ENCODE assay signal across 8 mouse cellular contexts in the genomic region with DNA sequence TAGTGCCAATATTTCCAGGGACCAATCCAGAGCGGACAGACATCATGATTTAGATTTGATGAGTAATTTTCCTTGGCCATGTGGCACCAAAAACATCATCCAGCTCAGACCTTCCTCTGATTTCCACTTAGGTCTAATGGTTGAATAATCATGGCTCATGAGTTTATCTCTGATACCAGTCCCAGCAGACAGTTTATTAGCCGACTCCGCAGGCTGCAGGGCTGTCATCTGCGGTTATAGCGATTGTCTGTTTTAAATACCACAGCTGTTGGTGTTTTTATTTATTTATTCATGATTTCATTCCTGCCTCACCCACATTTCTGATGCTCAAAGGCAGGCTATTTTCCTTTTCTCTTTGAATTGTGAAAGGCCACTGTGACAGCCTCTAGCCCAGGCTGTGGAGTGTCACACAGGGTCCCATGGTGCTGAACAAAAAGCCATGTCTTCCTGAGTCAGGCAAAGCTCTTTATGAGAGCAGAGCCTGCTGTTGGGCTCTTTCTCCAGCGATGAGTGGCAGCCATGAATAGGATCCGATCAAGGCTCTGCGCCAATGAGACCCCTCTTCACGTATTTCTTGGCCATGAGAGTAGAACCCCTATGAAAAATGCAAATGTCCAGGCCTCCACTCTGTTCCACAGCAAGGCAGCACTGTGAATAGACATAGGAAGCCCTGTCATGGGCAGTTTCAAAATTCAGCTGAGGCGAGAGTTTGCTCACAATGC.
A peak's percentile ranks its signal among the peaks of the same experiment; 100 is the strongest.
DNase-seq lines count a peak whose midpoint lies in the region; ATAC-seq lines count a peak whose summit lies in the region.
"Had no signal": no experiment of that assay in that cellular context is flagged by ENCODE, and none has a peak within 500 bp of the region (broad histone marks: within the 10 kb centered on the region; RNA-seq: fewer than 3 reads in every experiment).

No protein-coding gene starts in this region.

- peaks cover 14% of the 10 kb centered on the region for H3K4me1 ChIP-seq in forebrain, embryonic 13.5 days
- peaks cover 5% of the 10 kb centered on the region; the same call in 1 of the 2 replicates for H3K4me1 ChIP-seq in hindbrain, embryonic 14.5 days (replicated peaks; ENCODE audit: control insufficient read depth, insufficient read depth, low read length)
- peaks cover 4% of the 10 kb centered on the region; the same call in 1 of the 2 replicates for H3K4me1 ChIP-seq in midbrain, embryonic 16.5 days (ENCODE audit: control insufficient read depth, insufficient read depth, low read length)
- H3K4me1 ChIP-seq in intestine, embryonic 16.5 days (ENCODE audit: control insufficient read depth, insufficient read depth, low read length), result no peaks in the 10 kb centered on the region

- intact Hi-C loops in left cerebral cortex, postnatal 14 days (cut with DNase I), result no loop called here
- intact Hi-C loops in left cerebral cortex, postnatal 36 days (cut with DNase I), result no loop called here

- no peak overlapping the region for H3K4me3 ChIP-seq in forebrain, embryonic 13.5 days
- no peak overlapping the region for H3K4me3 ChIP-seq in hindbrain, embryonic 14.5 days (replicated peaks; ENCODE audit: low read length)
- no peak overlapping the region for H3K4me3 ChIP-seq in midbrain, embryonic 16.5 days (ENCODE audit: low read depth, low read length)
- H3K4me3 ChIP-seq in intestine, embryonic 16.5 days (ENCODE audit: low read length), result no peak overlapping the region

- no peaks in the 10 kb centered on the region for H3K27me3 ChIP-seq in forebrain, embryonic 13.5 days
- no peaks in the 10 kb centered on the region for H3K27me3 ChIP-seq in hindbrain, embryonic 14.5 days (ENCODE audit: control insufficient read depth, insufficient read depth, low read length)
- H3K27me3 ChIP-seq in midbrain, embryonic 16.5 days (ENCODE audit: control insufficient read depth, insufficient read depth, low read depth, low read length), result no peaks in the 10 kb centered on the region
- H3K27me3 ChIP-seq in intestine, embryonic 16.5 days (replicated peaks; ENCODE audit: control insufficient read depth, insufficient read depth, low read length), result no peaks in the 10 kb centered on the region

- peak; percentile 23 to 29 for DNase-seq in left cerebral cortex, postnatal 14 days (ENCODE audit: low spot score in 2 of 2)
- DNase-seq in left cerebral cortex, postnatal 36 days (ENCODE audit: low spot score in 2 of 2), result no peak
- DNase-seq in hindbrain, embryonic 14.5 days (ENCODE audit: low spot score), result peak; percentile 41
- DNase-seq in adrenal gland, postnatal 10 days, result no peak
- DNase-seq: thymus, postnatal 25 days had no signal

- no peak overlapping the region for H3K9ac ChIP-seq in forebrain, embryonic 13.5 days
- no peak overlapping the region for H3K9ac ChIP-seq in hindbrain, embryonic 14.5 days
- no peak overlapping the region for H3K9ac ChIP-seq in midbrain, embryonic 16.5 days (ENCODE audit: low read depth, low read length)
- no peak overlapping the region for H3K9ac ChIP-seq in intestine, embryonic 16.5 days (ENCODE audit: low read depth, low read length)

- 39% methylated on average over 10 of the region's 10 CpGs for WGBS in forebrain, embryonic 13.5 days
- WGBS in hindbrain, embryonic 14.5 days, result 34% methylated on average over 10 of the region's 10 CpGs
- WGBS in midbrain, embryonic 16.5 days, result 28% methylated on average over 10 of the region's 10 CpGs
- WGBS in intestine, embryonic 16.5 days, result 78% methylated on average over 10 of the region's 10 CpGs

- H3K27ac ChIP-seq in forebrain, embryonic 13.5 days, result peak overlapping the region; percentile 65
- H3K27ac ChIP-seq in hindbrain, embryonic 14.5 days, result peak overlapping the region; percentile 77
- H3K27ac ChIP-seq in midbrain, embryonic 16.5 days (ENCODE audit: low read length), result no peak overlapping the region
- no peak overlapping the region for H3K27ac ChIP-seq in intestine, embryonic 16.5 days (ENCODE audit: low read length)

- peak overlapping the region; percentile 0; the same call in 1 of the 2 replicates for H3K4me2 ChIP-seq in forebrain, embryonic 13.5 days
- no peak overlapping the region for H3K4me2 ChIP-seq in hindbrain, embryonic 14.5 days (replicated peaks)
- no peak overlapping the region for H3K4me2 ChIP-seq in midbrain, embryonic 16.5 days (ENCODE audit: low read length)
- no peak overlapping the region for H3K4me2 ChIP-seq in intestine, embryonic 16.5 days (ENCODE audit: low read depth, low read length)

- no peaks in the 10 kb centered on the region for H3K9me3 ChIP-seq in forebrain, embryonic 13.5 days (replicated peaks)
- H3K9me3 ChIP-seq in hindbrain, embryonic 14.5 days (ENCODE audit: control insufficient read depth, low read length), result no peaks in the 10 kb centered on the region
- no peaks in the 10 kb centered on the region for H3K9me3 ChIP-seq in midbrain, embryonic 16.5 days (replicated peaks; ENCODE audit: control insufficient read depth, low read length, poor library complexity, severe bottlenecking)
- no peaks in the 10 kb centered on the region for H3K9me3 ChIP-seq in intestine, embryonic 16.5 days (ENCODE audit: control insufficient read depth, low read length)

- no peaks in the 10 kb centered on the region for H3K36me3 ChIP-seq in forebrain, embryonic 13.5 days (ENCODE audit: poor library complexity, severe bottlenecking)
- H3K36me3 ChIP-seq in hindbrain, embryonic 14.5 days (replicated peaks; ENCODE audit: control insufficient read depth, insufficient read depth), result no peaks in the 10 kb centered on the region
- H3K36me3 ChIP-seq in midbrain, embryonic 16.5 days (ENCODE audit: control insufficient read depth, insufficient read depth, low read length), result no peaks in the 10 kb centered on the region
- no peaks in the 10 kb centered on the region for H3K36me3 ChIP-seq in intestine, embryonic 16.5 days (ENCODE audit: control insufficient read depth, insufficient read depth, low read length)

- ATAC-seq in forebrain, embryonic 13.5 days, result peak; percentile 92
- ATAC-seq in hindbrain, embryonic 14.5 days (ENCODE audit: low FRiP score), result peak; percentile 94
- ATAC-seq in midbrain, embryonic 16.5 days, result peak; percentile 92
- no peak for ATAC-seq in intestine, embryonic 16.5 days

Comparison
In these comparisons a context has a peak if more than half of its experiments do, and no peak if none do; other contexts are left out.
1. DNase-seq: peak in left cerebral cortex, postnatal 14 days (2 of 2) and hindbrain, embryonic 14.5 days (single experiment); none in left cerebral cortex, postnatal 36 days (0 of 2) and adrenal gland, postnatal 10 days (single experiment).
2. H3K27ac ChIP-seq: peak in forebrain, embryonic 13.5 days (single experiment) and hindbrain, embryonic 14.5 days (single experiment); none in midbrain, embryonic 16.5 days (single experiment) and intestine, embryonic 16.5 days (single experiment).